Mouse (Mus musculus): ENCODE data around the gene Col28a1.

GRCm38 (mm10) chr6:8095856-8096255 is 96.6 kb downstream of the Col28a1 start:
- no peak for TF ChIP-seq CTCF (IDR thresholded peaks at IDR 0.05)
- no peak for TF ChIP-seq POLR2A (IDR thresholded peaks at IDR 0.05; ENCODE audit: insufficient read depth, low read depth, low read length)
- TF ChIP-seq EP300 (IDR thresholded peaks at IDR 0.05; ENCODE audit: insufficient read depth, low read depth, low read length): no peak

Measured in heart, adult 2 months (tissue).